Mouse (Mus musculus) forebrain, embryonic 15.5 days (tissue): Measurements from ENCODE around the gene Gm45062. TPM values are rescaled to one million over a fixed set of nuclear protein-coding genes. Genes with fewer than 3 reads are reported as not detected.

Experiments
- ATAC-seq: fragments of 200-750 bp; cut with Nextera tagmentation; replicated peaks from 2 replicates; pipeline ENCODE4 v1.8.0; 2017; ENCODE audit warnings: mild to moderate bottlenecking, moderate TSS enrichment, moderate library complexity
- H3K27ac ChIP-seq: fragments of 300-500 bp; sonication (generic); replicated peaks from 2 replicates; pipeline ENCODE4 v1.5.1; 2015; ENCODE audit warnings: mild to moderate bottlenecking, inconsistent platforms
- H3K27me3 ChIP-seq: fragments of 300-500 bp; sonication (generic); 2 replicates; pipeline ENCODE4 v1.6.1; 2015; ENCODE audit warnings: inconsistent platforms
- H3K36me3 ChIP-seq: fragments of 300-500 bp; sonication (generic); 2 replicates; pipeline ENCODE4 v1.6.1; 2015; ENCODE audit warnings: mild to moderate bottlenecking, inconsistent platforms
- H3K4me1 ChIP-seq: fragments of 300-500 bp; sonication (generic); 2 replicates; pipeline ENCODE4 v1.6.1; 2015; ENCODE audit warnings: inconsistent platforms
- H3K4me2 ChIP-seq: fragments of 300-500 bp; sonication (generic); replicated peaks from 2 replicates; pipeline ENCODE4 v1.6.1; 2015; ENCODE audit warnings: mild to moderate bottlenecking, inconsistent platforms
- H3K4me3 ChIP-seq: fragments of 300-500 bp; sonication (generic); 2 replicates; pipeline ENCODE4 v1.5.1; 2015; ENCODE audit warnings: mild to moderate bottlenecking, inconsistent platforms
- H3K9ac ChIP-seq: fragments of 300-500 bp; sonication (generic); replicated peaks from 2 replicates; pipeline ENCODE4 v1.6.1; 2015; ENCODE audit warnings: mild to moderate bottlenecking, inconsistent platforms
- H3K9me3 ChIP-seq: fragments of 300-500 bp; sonication (generic); 2 replicates; pipeline ENCODE4 v1.6.1; 2016; ENCODE audit warnings: inconsistent platforms
- WGBS: fragments of 180-500 bp; shearing (Covaris S2); methylation state at CpG from one replicate; pipeline ENCODE4 v1.1.7; 2015; ENCODE audit warnings: mixed read lengths; 5-methylcytosine and 5-hydroxymethylcytosine counted together
- polyA plus RNA-seq: library from polyadenylated mRNA; unstranded; fragments of >200 nt; fragmentation: Nextera tagmentation; extraction: Ambion mirVana; gene quantifications from 2 replicates; pipeline ENCODE4 v1.2.1, GENCODE M21; 2015

Gene Gm45062
- polyA plus RNA-seq, 1 experiment from 2014 or later, result 21.8 TPM

DNA sequence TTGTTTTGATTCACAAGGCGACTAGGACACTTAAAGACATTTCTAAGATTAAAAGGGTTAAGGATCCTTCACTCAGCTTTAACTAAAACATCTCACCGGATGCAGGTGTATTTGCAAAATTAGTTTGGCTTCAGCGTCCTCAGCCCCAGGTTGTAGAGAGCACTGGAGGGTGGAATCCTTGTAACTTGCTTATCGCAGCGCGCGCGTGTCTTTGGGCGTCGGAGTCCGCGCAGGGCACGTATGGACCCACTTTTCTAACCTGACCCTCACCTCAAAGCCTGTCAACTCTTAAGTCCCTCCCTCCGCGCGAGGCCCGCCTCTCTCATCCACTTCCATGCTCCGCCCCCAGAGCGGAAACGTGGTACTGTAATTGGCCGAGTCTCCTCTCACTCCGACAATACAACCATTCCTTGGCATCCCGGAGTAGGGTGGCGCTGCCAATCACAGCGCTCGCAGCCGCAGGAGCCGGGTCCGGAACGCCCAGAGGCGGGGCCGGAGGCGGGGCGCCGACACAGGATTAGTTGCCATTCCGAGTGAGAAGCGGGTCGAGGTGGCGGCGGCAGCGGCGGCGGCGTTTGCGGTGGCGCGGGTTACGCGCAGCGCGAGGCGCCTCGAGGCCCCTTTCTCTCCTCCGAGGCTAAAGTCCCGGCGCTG lies 249.8 kb downstream of the Gm45062 start:
- no peaks in the 10 kb centered on the region for H3K27me3 ChIP-seq
- H3K9me3 ChIP-seq, result no peaks in the 10 kb centered on the region
- H3K4me1 ChIP-seq, result peaks cover 36% of the 10 kb centered on the region
- peak overlapping the region; percentile 99 for H3K27ac ChIP-seq
- peak overlapping the region; percentile 65 for H3K4me2 ChIP-seq
- peak overlapping the region; percentile 95 for H3K4me3 ChIP-seq
- H3K36me3 ChIP-seq, result no peaks in the 10 kb centered on the region
- ATAC-seq, result peak; percentile 99
- WGBS, result under 1% methylated on average over 54 of the region's 56 CpGs
- peak overlapping the region; percentile 95 for H3K9ac ChIP-seq

DNA sequence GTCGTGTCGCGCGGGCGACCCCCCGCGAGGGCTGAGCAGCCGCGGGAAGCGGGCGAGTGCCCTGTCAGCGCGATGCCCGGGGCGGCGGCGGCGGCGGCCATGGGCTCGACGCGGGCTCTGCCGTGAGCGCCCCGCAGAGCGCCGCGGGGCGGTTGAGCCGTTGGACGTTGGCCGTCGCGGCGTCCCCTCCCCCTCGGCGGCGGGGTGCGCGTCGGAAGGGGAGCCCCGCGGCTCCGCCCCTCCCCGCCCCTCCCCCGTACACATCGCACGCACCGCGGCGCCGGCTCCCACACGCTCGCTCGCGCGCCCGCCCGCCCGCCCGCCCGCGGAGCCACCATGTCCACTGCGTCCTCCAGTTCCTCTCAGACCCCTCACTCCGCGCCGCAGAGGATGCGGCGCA lies 250.3 kb downstream of the Gm45062 start, which contains the start of gene Glcci1:
Gene Glcci1, plus strand, starts transcription at position 50 of the 400 bp plus-strand sequence.
- Histone ChIP-seq H3K4me2 (peak within 1 kb of the TSS; percentile 65), H3K4me1 (peaks cover 36% of the 10 kb centered on the region), H3K27ac (peak within 1 kb of the TSS; percentile 99), H3K27me3 (no peaks in the 10 kb centered on the region), H3K36me3 (no peaks in the 10 kb centered on the region), H3K9me3 (no peaks in the 10 kb centered on the region), H3K9ac (peak within 1 kb of the TSS; percentile 95), H3K4me3 (peak within 1 kb of the TSS; percentile 95)
- peak; percentile 85 for ATAC-seq
- WGBS, result under 1% methylated on average over 43 of the region's 69 CpGs

- peak; percentile 9; the same call in 1 of the 2 replicates for ATAC-seq
- peak overlapping the region; percentile 99 for H3K27ac ChIP-seq
- H3K4me3 ChIP-seq, result peak overlapping the region; percentile 95
- H3K4me1 ChIP-seq, result peaks cover 36% of the 10 kb centered on the region
- no peaks in the 10 kb centered on the region for H3K27me3 ChIP-seq
- H3K36me3 ChIP-seq, result no peaks in the 10 kb centered on the region
- peak overlapping the region; percentile 65 for H3K4me2 ChIP-seq
- WGBS, result under 1% methylated on average over 70 of the region's 73 CpGs
- peak overlapping the region; percentile 95 for H3K9ac ChIP-seq
- H3K9me3 ChIP-seq, result no peaks in the 10 kb centered on the region
Observed at GRCm38 (mm10) chr6:8509961-8510863, 251.0 kb downstream of the Gm45062 start.

DNA sequence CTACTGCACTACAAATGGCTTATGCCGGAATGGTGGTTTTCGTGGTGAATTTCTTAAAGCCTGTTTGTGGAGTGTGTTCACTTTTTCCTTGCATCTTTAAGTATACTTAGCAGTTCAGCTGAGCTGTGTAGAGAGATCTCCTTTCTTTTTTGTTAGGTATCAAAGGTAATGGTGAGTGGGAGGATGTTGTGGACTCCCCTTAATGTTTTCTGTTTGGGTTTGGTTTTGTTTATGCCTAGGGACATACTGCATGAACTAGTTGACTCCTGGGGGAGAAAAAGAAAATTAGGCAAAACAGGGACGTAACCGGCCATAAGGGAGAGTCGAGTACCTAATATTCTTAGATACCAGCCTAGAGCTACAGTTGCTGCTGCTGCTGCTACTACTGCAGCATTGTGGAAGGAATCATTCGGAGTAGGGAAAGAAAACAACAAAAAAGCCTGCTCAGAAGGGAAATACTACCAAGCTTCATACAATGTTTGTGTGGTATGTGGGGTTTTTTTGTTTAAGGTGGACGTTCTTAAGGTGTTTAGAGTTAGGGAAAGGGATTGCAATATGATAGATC lies 251.7 kb downstream of the Gm45062 start:
- H3K4me2 ChIP-seq, result peak overlapping the region; percentile 65
- H3K36me3 ChIP-seq, result no peaks in the 10 kb centered on the region
- under 1% methylated on average over 7 of the region's 7 CpGs for WGBS
- ATAC-seq, result no peak
- H3K27me3 ChIP-seq, result no peaks in the 10 kb centered on the region
- H3K4me1 ChIP-seq, result peaks cover 36% of the 10 kb centered on the region
- no peaks in the 10 kb centered on the region for H3K9me3 ChIP-seq
- peak overlapping the region; percentile 99 for H3K27ac ChIP-seq
- H3K9ac ChIP-seq, result peak overlapping the region; percentile 95
- H3K4me3 ChIP-seq, result peak overlapping the region; percentile 95

- Histone ChIP-seq H3K9ac (peak overlapping the region; percentile 95), H3K4me1 (peaks cover 36% of the 10 kb centered on the region), H3K9me3 (no peaks in the 10 kb centered on the region), H3K4me2 (peak overlapping the region; percentile 65), H3K27me3 (no peaks in the 10 kb centered on the region), H3K4me3 (peak overlapping the region; percentile 95), H3K36me3 (no peaks in the 10 kb centered on the region), H3K27ac (peak overlapping the region; percentile 99)
- no peak for ATAC-seq
- WGBS, result 6% methylated on average over 3 of the region's 3 CpGs
Observed at GRCm38 (mm10) chr6:8511447-8511846, 252.2 kb downstream of the Gm45062 start.

DNA sequence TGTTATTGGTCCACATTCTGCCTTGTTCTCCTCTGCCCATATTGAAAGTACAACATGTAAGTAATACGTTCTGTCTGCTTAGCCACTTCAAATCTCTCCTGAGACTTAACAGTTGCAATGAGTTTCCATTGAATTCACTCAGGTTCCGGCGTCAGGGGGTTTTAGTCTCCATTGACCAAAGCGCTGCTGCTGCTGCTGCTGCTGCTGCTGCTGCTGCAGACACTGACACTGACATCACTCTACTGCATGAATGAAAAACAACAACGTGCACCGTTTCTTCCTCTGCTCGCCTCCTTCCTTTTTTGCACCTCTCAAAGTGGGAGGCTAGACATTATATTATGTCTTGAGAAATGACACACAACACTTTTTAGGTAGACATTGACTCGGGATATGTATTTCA lies 253.2 kb downstream of the Gm45062 start:
- Histone ChIP-seq H3K9ac (peak overlapping the region; percentile 95), H3K4me1 (peaks cover 36% of the 10 kb centered on the region), H3K4me2 (peak overlapping the region; percentile 65), H3K4me3 (peak overlapping the region; percentile 95), H3K36me3 (no peaks in the 10 kb centered on the region), H3K27ac (peak overlapping the region; percentile 99; the same call in 1 of the 2 replicates), H3K9me3 (no peaks in the 10 kb centered on the region), H3K27me3 (no peaks in the 10 kb centered on the region)
- no peak for ATAC-seq
- 10% methylated on average over 8 of the region's 8 CpGs for WGBS

- no peaks in the 10 kb centered on the region for H3K27me3 ChIP-seq
- ATAC-seq, result no peak
- 55% methylated on average over 3 of the region's 3 CpGs for WGBS
- H3K27ac ChIP-seq, result no peak overlapping the region
- H3K4me2 ChIP-seq, result no peak overlapping the region
- H3K4me1 ChIP-seq, result 0 out of 2 replicates have a peak, but pooled peaks cover 3% of the 10 kb centered on the region
- H3K9ac ChIP-seq, result no peak overlapping the region
- no peak overlapping the region for H3K4me3 ChIP-seq
- no peaks in the 10 kb centered on the region for H3K36me3 ChIP-seq
- no peaks in the 10 kb centered on the region for H3K9me3 ChIP-seq
Observed at GRCm38 (mm10) chr6:8519687-8520086, 260.4 kb downstream of the Gm45062 start.

DNA sequence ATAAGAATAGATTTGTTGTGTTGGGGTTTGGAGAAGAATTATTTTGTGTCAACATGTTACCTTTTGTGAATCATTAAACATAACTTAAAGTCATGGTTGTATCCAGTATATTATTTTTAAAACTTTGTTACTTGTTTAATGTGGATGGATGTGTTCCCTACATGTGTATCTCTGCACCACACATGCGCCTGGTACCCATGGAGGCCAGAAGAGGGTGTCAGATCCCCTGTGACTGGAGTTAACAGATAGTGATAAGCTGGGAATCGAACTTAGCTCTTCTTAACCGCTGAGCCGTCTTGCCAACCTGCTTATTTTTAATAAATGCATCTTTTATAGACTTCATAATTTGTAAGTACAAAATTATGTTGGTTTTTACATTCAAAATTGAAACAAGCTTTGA lies 262.0 kb downstream of the Gm45062 start:
- no peak overlapping the region for H3K4me2 ChIP-seq
- no peak overlapping the region for H3K27ac ChIP-seq
- H3K27me3 ChIP-seq, result no peaks in the 10 kb centered on the region
- H3K4me1 ChIP-seq, result 0 out of 2 replicates have a peak, but pooled peaks cover 3% of the 10 kb centered on the region
- no peak for ATAC-seq
- no peak overlapping the region for H3K4me3 ChIP-seq
- no peaks in the 10 kb centered on the region for H3K36me3 ChIP-seq
- H3K9me3 ChIP-seq, result no peaks in the 10 kb centered on the region
- 98% methylated on average over 4 of the region's 4 CpGs for WGBS
- no peak overlapping the region for H3K9ac ChIP-seq

DNA sequence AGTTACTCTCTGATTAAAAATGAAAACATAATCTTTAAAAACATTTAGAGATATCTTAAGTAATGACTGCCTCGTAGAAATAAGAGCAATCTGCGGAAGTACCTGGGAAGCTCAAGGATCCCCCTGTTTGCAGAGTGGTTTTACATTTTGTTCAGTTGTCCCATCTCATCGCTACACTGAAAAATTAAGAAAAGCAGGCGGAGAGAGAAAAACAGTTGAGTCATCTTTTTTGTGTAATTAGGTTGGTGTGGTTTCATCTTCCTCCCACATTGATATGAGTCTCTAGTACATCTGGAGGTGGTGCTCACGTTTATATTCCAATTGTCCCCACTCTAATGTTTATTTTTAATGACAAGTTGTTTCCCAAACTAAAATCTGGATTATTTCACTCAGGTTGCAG lies 265.5 kb downstream of the Gm45062 start:
- Histone ChIP-seq H3K36me3 (no peaks in the 10 kb centered on the region), H3K27ac (no peak overlapping the region), H3K4me2 (no peak overlapping the region), H3K27me3 (no peaks in the 10 kb centered on the region), H3K4me3 (no peak overlapping the region), H3K9me3 (no peaks in the 10 kb centered on the region), H3K9ac (no peak overlapping the region), H3K4me1 (0 out of 2 replicates have a peak, but pooled peaks cover under 1% of the 10 kb centered on the region)
- 89% methylated on average over 5 of the region's 5 CpGs for WGBS
- ATAC-seq, result no peak

- H3K27me3 ChIP-seq, result no peaks in the 10 kb centered on the region
- no peak overlapping the region for H3K27ac ChIP-seq
- no peak overlapping the region for H3K4me2 ChIP-seq
- H3K9ac ChIP-seq, result no peak overlapping the region
- H3K9me3 ChIP-seq, result no peaks in the 10 kb centered on the region
- H3K4me3 ChIP-seq, result no peak overlapping the region
- ATAC-seq, result no peak
- no peaks in the 10 kb centered on the region for H3K4me1 ChIP-seq
- whole genome bisulfite sequencing, result 86% methylated on average over 4 of the region's 4 CpGs
- H3K36me3 ChIP-seq, result no peaks in the 10 kb centered on the region
Observed at GRCm38 (mm10) chr6:8531104-8531894, 272.0 kb downstream of the Gm45062 start.

- Histone ChIP-seq H3K27me3 (no peaks in the 10 kb centered on the region), H3K4me2 (no peak overlapping the region), H3K9me3 (no peaks in the 10 kb centered on the region), H3K36me3 (no peaks in the 10 kb centered on the region), H3K9ac (no peak overlapping the region), H3K27ac (no peak overlapping the region), H3K4me3 (no peak overlapping the region), H3K4me1 (no peaks in the 10 kb centered on the region)
- ATAC-seq, result no peak
- WGBS, result 77% methylated on average over 2 of the region's 2 CpGs
Observed at GRCm38 (mm10) chr6:8536944-8537343, 277.7 kb downstream of the Gm45062 start.
